Mouse (Mus musculus) bone marrow macrophage, adult 2 months (primary cell): ENCODE measurements around the gene Enc1.

Experiments
- CTCF ChIP-seq: IDR thresholded peaks from 2 replicates; pipeline ENCODE4 v1.5.1; 2012; ENCODE audit warnings: low read depth, mild to moderate bottlenecking, low read length, moderate library complexity
- POLR2A ChIP-seq: IDR thresholded peaks from 2 replicates; pipeline ENCODE4 v1.6.1; 2012; ENCODE audit warnings: mild to moderate bottlenecking, low read depth, low read length, borderline replicate concordance

DNA sequence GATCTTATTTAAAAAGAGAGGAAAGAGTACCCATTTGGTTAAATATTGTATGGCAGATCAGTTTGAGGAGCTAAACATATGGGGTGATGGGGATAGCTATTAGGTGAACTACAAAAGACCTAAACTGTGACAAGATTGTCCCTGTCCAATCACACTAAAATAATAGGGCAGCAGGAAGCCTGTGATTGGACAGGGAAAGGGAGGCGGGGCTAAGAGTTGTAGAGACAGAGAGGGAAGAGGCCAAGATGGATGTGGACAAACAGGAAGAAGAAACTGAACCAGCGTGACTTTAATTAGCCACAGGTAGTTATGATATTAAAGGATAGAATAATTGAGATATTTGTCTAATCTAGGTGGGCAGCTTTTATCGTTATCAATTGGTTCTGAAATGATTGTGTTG, 20.9 kb upstream of the Enc1 start:
- TF ChIP-seq CTCF (no peak), POLR2A (no peak)
